22 mouse cellular contexts compared by ENCODE assay signal in the genomic region with DNA sequence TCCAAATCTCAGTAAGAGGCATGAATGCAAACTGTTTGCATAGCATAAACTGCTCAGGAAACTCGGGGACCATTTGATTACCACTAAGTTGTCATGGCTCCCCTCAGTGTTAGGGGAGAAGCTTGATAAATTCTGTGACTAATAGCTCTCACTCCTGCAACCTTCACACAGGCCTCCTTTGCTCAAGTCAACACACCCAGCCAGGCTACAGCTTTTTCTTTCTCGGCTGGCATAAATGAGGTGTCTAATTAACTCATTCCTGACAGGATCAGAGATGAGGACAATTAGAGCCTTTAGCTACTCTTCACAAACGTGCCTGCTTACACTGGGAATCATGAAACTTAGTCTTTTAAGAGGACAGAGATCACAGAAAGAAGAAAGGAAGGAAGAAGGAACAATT.
"Had no signal": no experiment of that assay in that cellular context is flagged by ENCODE, and none has a peak within 500 bp of the region (broad histone marks: within the 10 kb centered on the region; RNA-seq: fewer than 3 reads in every experiment).

No protein-coding gene starts in this region.

- H3K27me3 ChIP-seq: limb, embryonic 13.5 days; liver, embryonic 12.5 days; liver, embryonic 15.5 days; lung, embryonic 15.5 days; megakaryocyte, embryonic 14.5 days; midbrain, embryonic 15.5 days; stomach, embryonic 15.5 days had no signal

- H3K4me1 ChIP-seq: liver, embryonic 12.5 days; liver, embryonic 15.5 days; stomach, embryonic 15.5 days had no signal

- H3K9me3 ChIP-seq: limb, embryonic 10.5 days; limb, embryonic 13.5 days; liver, embryonic 12.5 days; liver, embryonic 15.5 days; lung, embryonic 15.5 days; megakaryocyte, embryonic 14.5 days; midbrain, embryonic 15.5 days; stomach, embryonic 15.5 days had no signal

- H3K27ac ChIP-seq: kidney, postnatal 0 days; layer of hippocampus, adult 2 months; limb, embryonic 10.5 days; limb, embryonic 13.5 days; liver, embryonic 12.5 days; liver, embryonic 15.5 days; lung, embryonic 15.5 days; midbrain, embryonic 15.5 days; stomach, embryonic 15.5 days had no signal

- H3K36me3 ChIP-seq: limb, embryonic 10.5 days; limb, embryonic 13.5 days; liver, embryonic 12.5 days; liver, embryonic 15.5 days; lung, embryonic 15.5 days; midbrain, embryonic 15.5 days; stomach, embryonic 15.5 days had no signal

- H3K4me2 ChIP-seq: limb, embryonic 13.5 days; liver, embryonic 12.5 days; liver, embryonic 15.5 days; lung, embryonic 15.5 days; midbrain, embryonic 11.5 days; midbrain, embryonic 15.5 days; stomach, embryonic 15.5 days had no signal

- DNase-seq: kidney, adult 2 months; kidney, postnatal 25 days; layer of hippocampus, adult 9-11 months; liver; lung, adult 18-20 months; lung, postnatal 10 days; lung, postnatal 36 days; right cerebral cortex, postnatal 14 days; right cerebral cortex, postnatal 4 days; thymus, adult 18-20 months; thymus, postnatal 36 days had no signal

- H3K4me3 ChIP-seq: layer of hippocampus, adult 2 months; limb, embryonic 10.5 days; limb, embryonic 13.5 days; liver, embryonic 12.5 days; liver, embryonic 15.5 days; lung, embryonic 15.5 days; megakaryocyte, embryonic 14.5 days; midbrain, embryonic 15.5 days; stomach, embryonic 15.5 days had no signal

- H3K9ac ChIP-seq: limb, embryonic 13.5 days; liver, embryonic 12.5 days; liver, embryonic 15.5 days; lung, embryonic 15.5 days; midbrain, embryonic 15.5 days; stomach, embryonic 15.5 days had no signal

- ATAC-seq: liver, embryonic 12.5 days; midbrain, embryonic 15.5 days had no signal
